Mouse (Mus musculus): ENCODE data around the gene Tmem248. TPM values are rescaled to one million over a fixed set of nuclear protein-coding genes. Genes with fewer than 3 reads are reported as not detected.

Tmem248 gene
- total RNA-seq (2021): 10 to 100 TPM; 42.9 to 43.3 TPM

- DNase-seq (ENCODE audit: low spot score in 2 of 2): no peak
- intact Hi-C loops (cut with DNase I): no loop called here
Measured at GRCm38 (mm10) chr5:130216781-130217180, at the start of gene Tmem248. Tmem248 (plus strand) TSS chr5:130217081.

GRCm38 (mm10) chr5:130169109-130169508 lies 47.8 kb upstream of the Tmem248 start:
- intact Hi-C loops (cut with DNase I): no loop called here
- DNase-seq (ENCODE audit: low spot score in 2 of 2): no peak

GRCm38 (mm10) chr5:130170666-130171422 lies 46.0 kb upstream of the Tmem248 start:
- intact Hi-C loops (cut with DNase I): loop anchor here (1.0 kb wide), 1 partner anchor 51 kb away; no protein-coding TSS in a partner anchor
- DNase-seq (ENCODE audit: low spot score in 2 of 2): no peak

- intact Hi-C loops (cut with DNase I): loop anchor here (1.0 kb wide), 1 partner anchor 51 kb away; no protein-coding TSS in a partner anchor
- DNase-seq (ENCODE audit: low spot score in 2 of 2): peak; percentile 93
Measured at GRCm38 (mm10) chr5:130171423-130171954, 45.4 kb upstream of the Tmem248 start, which contains the start of gene Rabgef1. Rabgef1 (plus strand) TSS chr5:130171798.

- DNase-seq (ENCODE audit: low spot score in 2 of 2): peak in 1 of 2 experiments; percentile 12
- intact Hi-C loops (cut with DNase I): loop anchor here (1.0 kb wide), 1 partner anchor 50 kb away; no protein-coding TSS in a partner anchor
Measured at GRCm38 (mm10) chr5:130171956-130172601, 44.8 kb upstream of the Tmem248 start.

GRCm38 (mm10) chr5:130173012-130173411 lies 43.9 kb upstream of the Tmem248 start:
- intact Hi-C loops (cut with DNase I): no loop called here
- DNase-seq (ENCODE audit: low spot score in 2 of 2): no peak

GRCm38 (mm10) chr5:130177871-130178270 lies 39.0 kb upstream of the Tmem248 start:
- no peak for DNase-seq (ENCODE audit: low spot score in 2 of 2)
- intact Hi-C loops (cut with DNase I): no loop called here

GRCm38 (mm10) chr5:130180362-130180761 lies 36.5 kb upstream of the Tmem248 start:
- intact Hi-C loops (cut with DNase I): no loop called here
- no peak for DNase-seq (ENCODE audit: low spot score in 2 of 2)

GRCm38 (mm10) chr5:130181740-130182540 lies 34.9 kb upstream of the Tmem248 start:
- DNase-seq (ENCODE audit: low spot score in 2 of 2): no peak
- intact Hi-C loops (cut with DNase I): no loop called here

- DNase-seq (ENCODE audit: low spot score in 2 of 2): no peak
- intact Hi-C loops (cut with DNase I): no loop called here
Measured at GRCm38 (mm10) chr5:130182541-130182821, 34.4 kb upstream of the Tmem248 start.

- no peak for DNase-seq (ENCODE audit: low spot score in 2 of 2)
- intact Hi-C loops (cut with DNase I): no loop called here
Measured at GRCm38 (mm10) chr5:130184193-130184856, 32.6 kb upstream of the Tmem248 start.

- DNase-seq (ENCODE audit: low spot score in 2 of 2): no peak
- intact Hi-C loops (cut with DNase I): no loop called here
Measured at GRCm38 (mm10) chr5:130185312-130185711, 31.6 kb upstream of the Tmem248 start.

GRCm38 (mm10) chr5:130187383-130187782 lies 29.5 kb upstream of the Tmem248 start:
- intact Hi-C loops (cut with DNase I): no loop called here

GRCm38 (mm10) chr5:130190909-130191308 lies 26.0 kb upstream of the Tmem248 start:
- intact Hi-C loops (cut with DNase I): no loop called here

More at GRCm38 (mm10) chr5:130187383-130187782, 29.5 kb upstream of the Tmem248 start:
- peak; percentile 15 to 28 for DNase-seq (ENCODE audit: low spot score in 2 of 2)

GRCm38 (mm10) chr5:130191865-130192264 lies 25.0 kb upstream of the Tmem248 start:
- DNase-seq (ENCODE audit: low spot score in 2 of 2): no peak
- intact Hi-C loops (cut with DNase I): no loop called here

More at GRCm38 (mm10) chr5:130190909-130191308, 26.0 kb upstream of the Tmem248 start:
- DNase-seq (ENCODE audit: low spot score in 2 of 2): no peak

- intact Hi-C loops (cut with DNase I): no loop called here
Measured at GRCm38 (mm10) chr5:130192356-130192944, 24.4 kb upstream of the Tmem248 start.

GRCm38 (mm10) chr5:130193760-130194159 lies 23.1 kb upstream of the Tmem248 start:
- intact Hi-C loops (cut with DNase I): no loop called here
- DNase-seq (ENCODE audit: low spot score in 2 of 2): no peak

More at GRCm38 (mm10) chr5:130192356-130192944, 24.4 kb upstream of the Tmem248 start:
- no peak for DNase-seq (ENCODE audit: low spot score in 2 of 2)

- no peak for DNase-seq (ENCODE audit: low spot score in 2 of 2)
Measured at GRCm38 (mm10) chr5:130196307-130196706, 20.6 kb upstream of the Tmem248 start.

GRCm38 (mm10) chr5:130197454-130197853 lies 19.4 kb upstream of the Tmem248 start:
- DNase-seq (ENCODE audit: low spot score in 2 of 2): no peak
- intact Hi-C loops (cut with DNase I): no loop called here

More at GRCm38 (mm10) chr5:130196307-130196706, 20.6 kb upstream of the Tmem248 start:
- intact Hi-C loops (cut with DNase I): no loop called here
